Mouse (Mus musculus) frontal cortex, postnatal 14 days (tissue): Measurements from ENCODE around the gene Itgb3bp.

Source experiments
- DNase-seq, 2 experiments: peaks; one replicate each; pipeline ENCODE4 v3.0.0; 2022; ENCODE audit warnings: low spot score in 2 of 2

The Itgb3bp gene

GRCm38 (mm10) chr4:99929613-99930517 is at the start of gene Itgb3bp:
Itgb3bp (minus strand) TSS chr4:99929813.
- peak; percentile 40 to 55 for DNase-seq

GRCm38 (mm10) chr4:99979326-99979725 is 49.7 kb upstream of the Itgb3bp start:
- no peak for DNase-seq

- no peak for DNase-seq
Measured at GRCm38 (mm10) chr4:99974375-99974774, 44.8 kb upstream of the Itgb3bp start.

GRCm38 (mm10) chr4:99973931-99974330 is 44.3 kb upstream of the Itgb3bp start:
- no peak for DNase-seq

GRCm38 (mm10) chr4:99972886-99973285 is 43.3 kb upstream of the Itgb3bp start:
- DNase-seq: no peak

- DNase-seq: no peak
Measured at GRCm38 (mm10) chr4:99970097-99970496, 40.5 kb upstream of the Itgb3bp start.

- DNase-seq: no peak
Measured at GRCm38 (mm10) chr4:99969328-99969727, 39.7 kb upstream of the Itgb3bp start.

DNA sequence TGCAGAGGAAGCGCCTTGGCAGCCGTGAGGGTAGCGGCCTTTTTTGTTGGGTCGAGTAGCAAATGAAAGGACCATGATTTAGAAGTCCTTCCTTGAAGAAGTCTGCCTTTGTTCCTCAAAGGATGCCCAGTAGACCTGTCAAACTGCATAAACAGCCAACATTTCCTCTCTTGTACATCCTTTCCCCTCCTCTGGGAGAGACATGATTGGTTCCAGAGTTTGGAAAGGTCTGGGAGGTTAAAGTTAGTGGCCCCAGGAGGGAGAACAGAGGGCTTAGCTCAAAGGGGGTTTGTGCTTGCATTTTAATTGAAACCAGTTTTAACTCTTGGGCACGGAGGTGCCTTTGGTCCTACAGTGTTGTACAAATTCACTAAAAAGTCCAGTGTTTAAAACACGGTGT is 36.9 kb upstream of the Itgb3bp start:
- no peak for DNase-seq

GRCm38 (mm10) chr4:99959308-99959707 is 29.7 kb upstream of the Itgb3bp start:
- DNase-seq: no peak

DNA sequence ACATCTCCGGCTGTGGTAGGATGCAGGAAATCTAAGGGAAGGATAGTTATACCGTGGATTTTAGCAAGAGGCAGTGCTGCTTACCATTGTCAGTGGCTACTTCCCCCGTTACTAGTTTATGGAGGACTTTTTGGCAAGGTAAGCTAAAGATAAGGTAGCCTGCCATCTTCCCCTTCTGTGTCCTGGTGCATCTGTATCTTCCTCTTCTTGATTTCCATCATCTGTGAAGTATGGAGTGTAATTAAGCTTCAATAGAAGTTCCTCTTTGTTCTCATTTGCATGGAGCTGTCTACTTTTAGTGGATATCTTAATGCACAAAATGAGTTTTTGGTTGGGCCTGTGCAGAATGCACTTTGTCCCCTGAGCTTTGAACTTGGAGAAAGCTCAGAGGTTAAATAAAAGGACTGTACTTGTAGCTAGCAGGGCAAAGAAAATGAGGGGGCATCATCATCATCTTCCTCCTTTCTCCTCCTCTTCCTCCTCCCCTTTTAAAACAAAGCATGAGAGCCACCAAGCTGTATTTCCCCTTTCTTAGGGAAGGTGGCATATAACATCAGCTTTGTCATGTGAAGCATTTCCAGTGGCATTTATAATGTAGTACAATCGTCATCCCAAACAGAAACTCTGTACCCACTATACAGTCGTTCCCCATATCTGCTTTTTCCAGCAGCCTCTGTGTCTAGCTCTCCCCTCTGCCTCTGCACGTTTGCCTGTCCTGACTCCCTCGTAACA is 28.6 kb upstream of the Itgb3bp start:
- DNase-seq: no peak

- DNase-seq: no peak
Measured at GRCm38 (mm10) chr4:99957186-99957585, 27.6 kb upstream of the Itgb3bp start.

GRCm38 (mm10) chr4:99955396-99955795 is 25.8 kb upstream of the Itgb3bp start:
- DNase-seq: no peak

- DNase-seq: no peak
Measured at GRCm38 (mm10) chr4:99953904-99954303, 24.3 kb upstream of the Itgb3bp start.

GRCm38 (mm10) chr4:99947896-99948295 is 18.3 kb upstream of the Itgb3bp start:
- no peak for DNase-seq

- no peak for DNase-seq
Measured at GRCm38 (mm10) chr4:99947192-99947591, 17.6 kb upstream of the Itgb3bp start.

DNA sequence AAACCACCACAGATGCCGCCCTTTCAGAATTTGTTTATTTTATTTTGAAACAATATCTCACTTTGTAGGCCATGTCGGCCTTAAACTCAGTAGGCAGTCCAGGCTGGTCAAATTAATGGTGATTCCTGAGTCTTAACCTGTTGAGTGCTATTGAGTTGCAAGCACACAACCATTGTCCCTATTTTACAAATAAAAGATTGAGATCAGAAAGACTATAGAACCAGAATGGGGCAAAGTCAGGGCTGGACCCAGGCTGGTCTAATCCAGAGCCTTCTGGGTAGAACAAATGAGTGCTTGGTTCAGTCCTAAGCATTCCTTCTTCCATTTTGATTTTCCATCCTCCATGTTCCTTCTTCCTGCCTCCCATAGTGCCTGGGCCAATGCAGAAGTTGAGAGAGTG is 16.9 kb upstream of the Itgb3bp start:
- no peak for DNase-seq

DNA sequence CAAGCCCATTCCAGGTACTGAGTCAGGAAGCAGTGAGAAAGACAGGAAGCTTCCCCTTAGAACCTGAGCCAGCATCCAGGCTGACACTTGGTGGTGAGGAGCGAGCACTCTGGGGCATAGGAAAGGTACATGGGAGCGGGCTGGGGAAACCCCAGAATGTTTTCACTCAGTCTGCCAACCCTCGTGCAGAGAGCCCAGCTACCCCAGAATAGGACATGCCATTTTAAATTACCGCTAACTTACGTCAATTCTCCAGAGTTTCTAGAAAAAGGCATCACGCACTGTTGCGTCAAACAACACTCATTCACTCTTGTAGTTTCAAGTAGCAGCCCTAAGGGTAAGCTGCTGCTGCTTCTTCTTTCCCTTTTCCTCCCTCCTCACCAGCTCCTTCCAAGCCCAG is 15.4 kb upstream of the Itgb3bp start:
- DNase-seq: no peak

- DNase-seq: no peak
Measured at GRCm38 (mm10) chr4:99944606-99945005, 15.0 kb upstream of the Itgb3bp start.

GRCm38 (mm10) chr4:99941655-99942414 is 12.2 kb upstream of the Itgb3bp start:
- no peak for DNase-seq

DNA sequence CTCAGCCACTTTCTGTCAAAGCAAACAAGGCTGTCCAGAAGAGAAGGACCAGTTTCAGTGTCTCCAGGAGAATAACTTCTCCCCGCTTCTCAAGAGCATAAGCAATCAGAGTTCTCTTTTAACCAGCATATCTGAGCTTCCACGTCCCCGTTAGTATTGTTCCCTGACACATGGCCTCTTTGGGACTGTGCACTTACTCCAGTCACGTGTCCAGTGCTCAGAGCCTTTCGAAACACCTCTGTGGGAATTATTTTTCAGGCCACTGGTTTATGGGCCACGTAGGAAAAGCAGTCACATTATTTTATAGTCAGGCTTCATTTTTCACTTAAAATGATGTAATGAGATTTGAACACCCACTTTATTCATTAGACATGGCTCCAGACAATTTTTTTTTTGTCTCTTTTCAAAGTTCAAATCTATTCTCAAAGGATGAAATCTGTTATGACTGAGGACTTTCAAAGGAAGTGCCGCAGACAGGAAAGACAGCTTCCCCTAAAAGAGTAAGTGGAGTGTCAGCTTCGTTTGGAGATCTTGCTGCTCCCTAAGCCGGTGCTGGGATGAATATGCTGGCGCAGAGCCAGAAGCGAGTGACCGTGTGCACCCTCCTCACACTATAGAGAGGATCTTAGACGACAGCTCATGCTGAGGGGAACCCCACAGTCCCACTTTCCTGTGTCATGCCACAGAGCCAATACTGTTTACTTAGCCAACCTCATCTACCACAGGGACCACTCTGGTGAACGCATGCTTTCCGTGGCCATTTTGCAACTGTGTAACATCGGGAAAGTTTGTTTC is 10.3 kb upstream of the Itgb3bp start:
- DNase-seq: no peak

DNA sequence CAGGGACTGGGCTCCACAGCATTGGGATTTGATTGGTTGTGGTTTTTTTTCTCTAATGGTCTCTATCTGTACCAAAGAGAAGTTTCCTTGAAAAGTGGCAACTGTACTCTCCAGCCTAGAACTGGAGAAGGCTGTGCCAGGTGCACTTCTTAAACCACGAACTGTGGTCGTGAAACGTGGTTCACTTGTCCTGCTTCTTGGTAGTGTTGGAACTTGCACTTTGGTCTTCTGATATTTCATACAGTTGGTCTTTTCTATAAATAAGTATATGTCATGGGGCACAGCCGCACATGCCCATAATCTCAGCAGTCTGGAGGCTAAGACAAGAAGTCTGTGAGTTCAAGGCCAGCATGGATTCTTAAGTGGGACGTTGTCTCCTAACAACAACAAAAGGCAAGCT is 6.7 kb upstream of the Itgb3bp start:
- no peak for DNase-seq
